Mouse (Mus musculus): ENCODE results near the gene Rpl19. TPM values are rescaled to one million over a fixed set of nuclear protein-coding genes. Genes with fewer than 3 reads are reported as not detected.

Gene Rpl19
- polyA plus RNA-seq, 1 experiment from 2014 or later = 1,159 TPM

DNA sequence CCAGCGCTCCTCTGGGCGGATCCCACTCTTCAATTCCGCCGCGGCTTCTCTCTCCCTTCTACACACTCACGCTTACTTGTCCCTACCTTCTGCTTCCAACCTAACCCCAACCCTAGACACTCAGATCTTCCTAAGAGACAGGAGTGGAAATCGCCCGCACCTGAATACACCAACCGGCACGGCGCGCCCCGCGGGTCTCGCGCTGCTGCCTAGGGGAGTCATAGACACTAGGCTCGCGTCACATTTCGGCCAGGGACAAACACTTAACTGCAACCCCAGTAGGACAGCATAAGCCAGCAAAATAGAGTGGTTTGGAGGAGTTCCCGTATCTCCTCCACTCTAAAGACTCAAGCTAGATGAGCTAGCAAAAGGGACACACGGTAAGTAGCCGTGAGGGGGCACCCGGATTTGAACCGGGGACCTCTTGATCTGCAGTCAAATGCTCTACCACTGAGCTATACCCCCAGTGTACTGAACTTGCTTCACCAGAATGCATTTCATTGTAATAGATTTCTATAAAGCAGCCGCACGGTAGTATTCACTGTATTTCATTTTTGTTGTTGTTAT, 37.9 kb upstream of the Rpl19 start:
- under 1% methylated on average over 26 of the region's 26 CpGs for WGBS
- H3K4me1 ChIP-seq = peaks cover 33% of the 10 kb centered on the region
- peaks cover 58% of the 10 kb centered on the region for H3K27me3 ChIP-seq (ENCODE audit: low read depth, poor library complexity, severe bottlenecking)
- no peaks in the 10 kb centered on the region for H3K9me3 ChIP-seq (replicated peaks)
- peak overlapping the region; percentile 88 for H3K27ac ChIP-seq (replicated peaks)
- peak; percentile 88 for DNase-seq (ENCODE audit: low spot score)
- H3K36me3 ChIP-seq = no peaks in the 10 kb centered on the region
- H3K4me3 ChIP-seq = peak overlapping the region; percentile 94

GRCm38 (mm10) chr11:97994539-97995100, 31.9 kb upstream of the Rpl19 start:
- H3K4me1 ChIP-seq = peaks cover 32% of the 10 kb centered on the region
- H3K4me3 ChIP-seq = peak overlapping the region; percentile 65
- peak overlapping the region; percentile 74; the same call in 1 of the 2 replicates for H3K27ac ChIP-seq (replicated peaks)
- DNase-seq (ENCODE audit: low spot score) = peak; percentile 78
- H3K9me3 ChIP-seq (replicated peaks) = no peaks in the 10 kb centered on the region
- H3K36me3 ChIP-seq = no peaks in the 10 kb centered on the region
- H3K27me3 ChIP-seq (ENCODE audit: low read depth, poor library complexity, severe bottlenecking) = peaks cover 62% of the 10 kb centered on the region
- 2% methylated on average over 13 of the region's 13 CpGs for WGBS

GRCm38 (mm10) chr11:97995564-97996288, 30.8 kb upstream of the Rpl19 start, which contains the start of gene Arl5c:
Arl5c (minus strand) TSS chr11:97996181.
- under 1% methylated on average over 26 of the region's 26 CpGs for WGBS
- peak within 1 kb of the TSS; percentile 65 for H3K4me3 ChIP-seq
- peak within 1 kb of the TSS; percentile 74 for H3K27ac ChIP-seq (replicated peaks)
- peaks cover 63% of the 10 kb centered on the region for H3K27me3 ChIP-seq (ENCODE audit: low read depth, poor library complexity, severe bottlenecking)
- no peaks in the 10 kb centered on the region for H3K36me3 ChIP-seq
- H3K9me3 ChIP-seq (replicated peaks) = no peaks in the 10 kb centered on the region
- DNase-seq (ENCODE audit: low spot score) = peak; percentile 73
- peaks cover 27% of the 10 kb centered on the region for H3K4me1 ChIP-seq

GRCm38 (mm10) chr11:97996691-97997090, 29.8 kb upstream of the Rpl19 start:
- Histone ChIP-seq H3K27me3 (ENCODE audit: low read depth, poor library complexity, severe bottlenecking) (peaks cover 67% of the 10 kb centered on the region), H3K4me3 (no peak overlapping the region), H3K9me3 (replicated peaks) (no peaks in the 10 kb centered on the region), H3K4me1 (peaks cover 36% of the 10 kb centered on the region), H3K27ac (replicated peaks) (no peak overlapping the region), H3K36me3 (no peaks in the 10 kb centered on the region)
- DNase-seq (ENCODE audit: low spot score) = no peak
- WGBS = 84% methylated on average over 1 of the region's 1 CpGs

GRCm38 (mm10) chr11:97997387-97997960, 29.0 kb upstream of the Rpl19 start:
- H3K4me1 ChIP-seq = peaks cover 43% of the 10 kb centered on the region
- peaks cover 69% of the 10 kb centered on the region for H3K27me3 ChIP-seq (ENCODE audit: low read depth, poor library complexity, severe bottlenecking)
- H3K4me3 ChIP-seq = no peak overlapping the region
- DNase-seq (ENCODE audit: low spot score) = no peak
- no peak overlapping the region for H3K27ac ChIP-seq (replicated peaks)
- H3K36me3 ChIP-seq = no peaks in the 10 kb centered on the region
- WGBS = 78% methylated on average over 8 of the region's 8 CpGs
- no peaks in the 10 kb centered on the region for H3K9me3 ChIP-seq (replicated peaks)

DNA sequence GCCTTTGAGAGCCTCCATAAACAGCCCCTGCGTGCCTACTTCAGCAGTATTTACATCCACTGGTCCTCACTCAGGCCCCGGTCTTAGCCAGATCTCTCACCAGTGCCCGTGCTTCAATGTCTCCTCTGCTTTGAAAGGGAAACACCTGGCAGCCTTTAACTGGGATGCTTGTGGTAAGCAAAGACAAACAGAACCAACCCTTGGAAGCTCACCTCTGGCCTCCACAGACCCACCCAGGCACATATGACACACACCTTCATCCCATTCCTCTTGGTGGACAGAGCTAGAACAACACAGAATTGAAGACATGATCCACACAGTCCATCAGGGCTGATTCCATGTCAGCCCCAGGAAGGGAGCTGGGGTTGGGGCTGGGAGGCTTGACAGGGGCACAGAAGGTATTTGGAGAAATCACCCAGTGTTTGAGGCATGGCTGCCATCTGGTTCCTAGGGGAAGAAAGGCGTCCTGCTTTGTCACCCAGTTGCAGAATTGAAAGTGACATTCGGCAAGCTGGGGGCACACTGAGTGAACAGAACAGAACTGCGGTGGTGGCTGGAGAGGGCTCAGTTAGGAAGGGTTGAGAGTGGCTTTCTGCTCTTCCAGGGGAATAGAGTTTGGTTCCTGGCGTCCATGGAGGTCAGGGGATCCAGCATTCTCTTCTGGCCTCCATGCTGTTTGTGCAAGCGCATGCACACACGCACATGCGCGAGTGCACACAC, 28.3 kb upstream of the Rpl19 start:
- Histone ChIP-seq H3K27ac (replicated peaks) (no peak overlapping the region; the same call in 1 of the 2 replicates), H3K4me1 (peaks cover 51% of the 10 kb centered on the region), H3K9me3 (replicated peaks) (no peaks in the 10 kb centered on the region), H3K36me3 (no peaks in the 10 kb centered on the region), H3K4me3 (no peak overlapping the region), H3K27me3 (ENCODE audit: low read depth, poor library complexity, severe bottlenecking) (peaks cover 77% of the 10 kb centered on the region)
- 83% methylated on average over 11 of the region's 11 CpGs for WGBS
- no peak for DNase-seq (ENCODE audit: low spot score)

DNA sequence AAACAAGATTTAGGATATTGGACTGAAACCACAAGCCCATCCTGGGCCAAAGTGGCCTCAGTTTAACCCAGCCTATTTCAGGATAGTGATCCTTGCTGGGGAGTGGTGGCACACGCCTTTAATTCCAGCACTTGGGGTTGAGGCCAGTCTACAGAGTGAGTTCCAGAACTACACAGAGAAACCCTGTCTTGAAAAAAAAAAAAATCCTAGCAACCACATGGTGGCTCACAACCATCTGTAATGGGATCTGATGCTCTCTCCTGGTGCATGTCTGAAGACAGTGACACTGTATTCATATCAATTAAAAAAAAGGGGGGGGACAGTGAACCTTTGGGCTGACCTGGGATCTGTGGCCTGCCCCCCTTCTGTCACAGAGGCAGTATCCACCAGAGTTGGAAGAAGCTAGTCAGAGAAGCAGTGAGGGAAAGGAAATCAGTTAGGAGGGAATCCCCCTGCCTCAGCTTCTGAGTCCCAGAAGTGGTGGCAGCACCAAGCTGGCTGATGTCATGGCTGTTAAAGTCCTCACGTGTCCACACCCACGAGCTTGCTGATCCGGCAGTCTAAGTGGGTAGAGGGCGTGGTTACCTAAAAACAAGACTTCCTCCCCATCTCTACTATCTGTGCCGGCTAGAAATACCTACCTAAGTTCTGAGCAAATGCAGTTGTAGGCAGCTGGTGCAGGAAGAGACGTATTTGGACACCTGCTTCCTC, 27.5 kb upstream of the Rpl19 start:
- H3K27me3 ChIP-seq (ENCODE audit: low read depth, poor library complexity, severe bottlenecking) = peaks cover 84% of the 10 kb centered on the region
- H3K4me1 ChIP-seq = peaks cover 59% of the 10 kb centered on the region

GRCm38 (mm10) chr11:97999748-98000147, 26.8 kb upstream of the Rpl19 start:
- H3K4me1 ChIP-seq = peaks cover 53% of the 10 kb centered on the region
- H3K9me3 ChIP-seq (replicated peaks) = no peaks in the 10 kb centered on the region
- H3K36me3 ChIP-seq = peaks cover 10% of the 10 kb centered on the region
- H3K27me3 ChIP-seq (ENCODE audit: low read depth, poor library complexity, severe bottlenecking) = peaks cover 84% of the 10 kb centered on the region
- no peak overlapping the region for H3K4me3 ChIP-seq
- no peak overlapping the region for H3K27ac ChIP-seq (replicated peaks)
- WGBS = 75% methylated on average over 5 of the region's 5 CpGs
- DNase-seq (ENCODE audit: low spot score) = no peak

More for the DNA sequence above, 27.5 kb upstream of the Rpl19 start:
- Histone ChIP-seq H3K4me3 (no peak overlapping the region), H3K27ac (replicated peaks) (no peak overlapping the region), H3K36me3 (peaks cover 3% of the 10 kb centered on the region; the same call in 1 of the 2 replicates), H3K9me3 (replicated peaks) (no peaks in the 10 kb centered on the region)
- DNase-seq (ENCODE audit: low spot score) = no peak
- 70% methylated on average over 7 of the region's 7 CpGs for WGBS

GRCm38 (mm10) chr11:98000378-98001140, 26.0 kb upstream of the Rpl19 start:
- DNase-seq (ENCODE audit: low spot score) = no peak
- peaks cover 18% of the 10 kb centered on the region for H3K36me3 ChIP-seq
- H3K4me3 ChIP-seq = no peak overlapping the region
- H3K27me3 ChIP-seq (ENCODE audit: low read depth, poor library complexity, severe bottlenecking) = peaks cover 82% of the 10 kb centered on the region
- peaks cover 48% of the 10 kb centered on the region for H3K4me1 ChIP-seq
- 57% methylated on average over 7 of the region's 7 CpGs for WGBS
- H3K9me3 ChIP-seq (replicated peaks) = no peaks in the 10 kb centered on the region
- H3K27ac ChIP-seq (replicated peaks) = no peak overlapping the region

DNA sequence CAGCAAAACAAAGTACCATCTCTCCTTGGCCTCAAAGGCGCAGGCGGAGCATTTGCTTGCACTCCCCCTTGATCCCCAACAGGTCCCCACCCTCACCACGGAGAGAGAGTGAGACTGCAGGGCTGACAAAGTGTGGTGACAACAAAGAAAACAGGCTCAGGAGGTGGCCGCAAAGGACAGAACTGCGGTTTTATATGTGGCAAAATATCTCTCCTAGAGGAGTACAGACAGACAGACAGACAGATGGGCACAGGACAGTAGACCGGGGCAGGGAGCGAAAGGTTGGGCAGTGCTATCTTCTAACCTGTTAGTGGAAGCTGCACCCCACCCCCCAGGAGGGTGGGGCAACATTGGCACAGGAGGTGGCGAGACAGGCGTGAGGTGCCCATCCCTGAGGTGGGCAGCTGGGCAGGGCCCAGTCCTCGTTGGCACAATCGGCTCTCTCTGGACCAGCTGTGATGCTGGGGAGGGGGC, 25.1 kb upstream of the Rpl19 start:
- H3K9me3 ChIP-seq (replicated peaks) = no peaks in the 10 kb centered on the region
- H3K4me1 ChIP-seq = peaks cover 44% of the 10 kb centered on the region
- H3K36me3 ChIP-seq = peaks cover 24% of the 10 kb centered on the region
- no peak overlapping the region for H3K27ac ChIP-seq (replicated peaks)
- peaks cover 82% of the 10 kb centered on the region for H3K27me3 ChIP-seq (ENCODE audit: low read depth, poor library complexity, severe bottlenecking)
- H3K4me3 ChIP-seq = no peak overlapping the region
- WGBS = 30% methylated on average over 11 of the region's 11 CpGs
- DNase-seq (ENCODE audit: low spot score) = no peak

GRCm38 (mm10) chr11:98001986-98002385, 24.5 kb upstream of the Rpl19 start:
- Histone ChIP-seq H3K27ac (replicated peaks) (peak overlapping the region; percentile 35; the same call in 1 of the 2 replicates), H3K27me3 (ENCODE audit: low read depth, poor library complexity, severe bottlenecking) (peaks cover 78% of the 10 kb centered on the region), H3K4me3 (peak overlapping the region; percentile 39), H3K36me3 (peaks cover 30% of the 10 kb centered on the region), H3K4me1 (peaks cover 44% of the 10 kb centered on the region), H3K9me3 (replicated peaks) (no peaks in the 10 kb centered on the region)
- WGBS = 54% methylated on average over 6 of the region's 6 CpGs
- no peak for DNase-seq (ENCODE audit: low spot score)
